Mouse (Mus musculus) monocyte, adult 5-6 weeks (primary cell): ENCODE data around the gene Olfr972. TPM values are rescaled to one million over a fixed set of nuclear protein-coding genes. Genes with fewer than 3 reads are reported as not detected.
A peak's percentile ranks its signal among the peaks of the same experiment; 100 is the strongest.
"Not testable (repeated sequence)": the region's sequence is repeated elsewhere in the genome, so short reads cannot be mapped to it uniquely, and the experiment has no call there.

ENCODE experiments used
- ATAC-seq: fragments of 153-309, 156-312 bp; replicated peaks from 2 replicates; pipeline ENCODE4 v1.8.0; 2017; ENCODE audit warnings: mild to moderate bottlenecking; ENCODE audit not compliant: low TSS enrichment, insufficient number of reproducible peaks, severe bottlenecking, poor library complexity, low FRiP score
- total RNA-seq: library from RNA; stranded (forward); fragments of 200-1000, 200-491, 200-594 nt; gene quantifications from 3 replicates; pipeline ENCODE4 v1.2.3, GENCODE M21; 2017

Olfr972 gene
- not detected in 3 replicates for total RNA-seq

DNA sequence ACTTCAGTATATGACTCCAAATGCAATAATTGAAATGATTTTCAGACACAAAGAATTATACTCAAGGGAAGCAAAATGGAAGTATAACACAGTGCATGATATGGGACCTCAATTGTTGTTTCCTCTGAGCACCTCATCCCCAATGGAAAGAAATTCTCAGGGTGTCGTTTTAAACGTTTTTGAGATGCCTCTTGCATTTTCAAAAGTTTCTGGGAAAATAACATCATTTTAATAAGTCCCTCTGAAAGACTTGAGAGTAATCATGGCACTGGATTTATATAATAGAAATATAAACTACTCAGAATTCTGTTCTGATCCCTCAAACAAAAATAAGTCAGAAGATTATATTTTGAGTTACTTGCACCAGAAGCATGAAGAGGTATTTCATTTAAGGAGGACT lies at the start of gene Olfr972:
Olfr972 (plus strand) TSS at position 301 of the 400 bp plus-strand sequence.
- ATAC-seq = no peak

DNA sequence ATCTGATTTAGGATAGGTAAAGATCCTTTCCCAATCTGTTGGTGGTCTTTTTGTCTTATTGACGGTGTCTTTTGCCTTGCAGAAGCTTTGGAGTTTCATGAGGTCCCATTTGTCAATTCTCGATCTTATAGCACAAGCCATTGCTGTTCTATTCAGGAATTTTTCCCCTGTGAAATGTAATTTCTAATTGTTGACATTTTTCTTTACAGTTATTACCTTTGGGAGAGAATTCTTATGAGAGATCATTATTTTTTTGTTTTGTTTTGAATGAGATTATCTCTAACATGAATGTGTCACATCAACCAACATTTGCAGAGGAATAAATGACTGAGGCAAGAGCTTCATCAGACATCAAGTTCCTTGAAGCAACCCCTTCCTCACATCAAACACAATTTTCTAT lies 29.6 kb upstream of the Olfr972 start, which contains the start of gene Olfr971:
Olfr971 (plus strand) TSS at position 301 of the 400 bp plus-strand sequence.
- ATAC-seq = not testable (repeated sequence)

DNA sequence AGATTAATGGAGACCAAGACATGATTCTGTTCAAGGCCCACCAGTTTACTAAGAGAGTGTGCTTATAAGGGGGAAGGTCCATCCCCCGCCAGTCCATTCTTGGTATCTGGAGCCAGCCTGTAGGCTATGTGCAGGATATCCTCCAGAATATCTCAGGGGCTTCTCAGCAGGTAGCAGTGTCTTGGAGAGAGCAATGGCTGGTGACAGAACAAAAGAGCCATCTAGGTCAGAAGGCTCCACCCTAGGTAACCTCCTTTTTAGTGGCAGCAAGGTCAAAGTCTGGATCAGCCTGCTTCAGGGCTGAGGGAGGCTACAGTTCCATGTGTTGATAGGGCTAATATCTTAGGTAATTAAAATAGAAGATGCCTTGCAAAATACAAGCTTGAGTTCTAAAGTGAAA lies 5.8 kb downstream of the Olfr972 start:
- ATAC-seq = not testable (repeated sequence)

DNA sequence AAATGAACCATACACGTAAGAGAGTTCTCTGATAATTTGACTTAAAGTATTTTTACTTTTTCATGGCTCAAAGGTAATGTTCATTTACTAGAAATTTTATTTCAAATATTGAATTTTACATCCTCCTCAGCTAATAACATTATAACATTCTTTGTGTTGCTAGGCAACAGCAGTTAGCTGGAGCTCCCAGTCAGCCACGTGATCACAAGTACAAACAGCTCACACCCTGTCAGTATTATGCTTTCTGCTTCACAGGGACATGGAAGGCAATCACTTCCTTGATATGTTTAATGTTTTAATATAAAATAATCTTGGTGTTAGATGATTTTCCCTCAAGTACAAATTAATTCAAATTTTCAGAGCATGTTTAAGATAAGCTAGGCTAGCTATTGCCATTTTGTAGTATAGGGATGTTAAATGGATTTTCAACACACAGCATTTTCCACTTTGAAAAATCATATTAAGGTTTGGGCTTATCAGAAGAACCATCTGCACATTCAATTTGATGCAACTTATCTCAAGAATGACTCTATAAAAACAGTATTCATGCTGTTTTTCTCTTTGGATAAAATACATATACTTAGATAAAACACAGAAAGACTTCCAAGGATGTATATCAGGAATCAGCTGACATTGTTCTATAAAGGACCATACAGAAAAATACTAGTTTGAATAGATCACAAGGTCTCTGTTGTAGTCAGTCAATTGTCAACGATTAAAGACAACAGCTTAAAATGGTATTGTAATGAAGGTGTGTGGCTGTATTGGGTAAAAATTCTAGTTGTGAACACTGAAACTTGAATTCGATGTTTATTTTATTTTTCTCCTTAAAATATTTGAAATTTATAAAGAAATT lies 11.5 kb downstream of the Olfr972 start:
- ATAC-seq = not testable (repeated sequence)

DNA sequence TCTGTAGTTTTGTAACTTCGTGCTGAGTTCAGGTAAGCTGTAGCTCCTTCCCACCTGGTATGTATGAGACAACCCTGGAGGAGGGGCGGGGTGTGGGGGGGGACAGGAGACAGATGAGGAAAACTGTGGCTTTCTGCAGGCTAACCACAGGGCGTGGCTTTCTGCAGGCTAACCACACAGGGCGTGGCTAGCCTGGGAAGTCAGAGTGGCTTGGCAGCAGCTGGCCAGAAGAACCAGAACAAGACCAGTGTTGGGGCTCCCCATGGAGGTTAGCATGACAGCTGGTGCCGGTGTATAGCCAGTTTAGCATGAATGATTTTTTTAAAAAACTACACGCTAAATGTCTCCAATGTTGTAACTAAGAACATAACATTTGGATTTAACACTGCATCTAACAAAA lies 38.9 kb downstream of the Olfr972 start:
- no peak for ATAC-seq

DNA sequence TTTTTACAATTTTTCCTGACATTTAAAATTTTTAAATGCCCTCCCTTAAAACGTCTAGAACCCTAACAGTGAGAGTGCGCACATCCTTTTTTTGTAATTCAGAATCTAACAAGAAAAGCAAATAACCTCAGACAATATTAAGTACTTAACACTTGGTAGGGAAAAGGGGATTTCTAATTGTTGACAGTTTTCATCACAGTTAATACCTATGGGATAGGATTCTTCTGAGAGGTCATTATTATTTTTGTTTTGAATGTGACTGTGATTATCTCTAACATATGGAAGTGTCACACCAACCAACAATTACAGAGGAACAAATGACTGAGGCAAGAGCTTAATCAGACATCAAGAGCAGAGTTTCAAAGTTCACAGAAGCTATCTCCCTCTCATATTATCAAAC lies 40.8 kb downstream of the Olfr972 start, which contains the start of gene Olfr229:
Olfr229 (plus strand) TSS at position 301 of the 400 bp plus-strand sequence.
- ATAC-seq = no peak

DNA sequence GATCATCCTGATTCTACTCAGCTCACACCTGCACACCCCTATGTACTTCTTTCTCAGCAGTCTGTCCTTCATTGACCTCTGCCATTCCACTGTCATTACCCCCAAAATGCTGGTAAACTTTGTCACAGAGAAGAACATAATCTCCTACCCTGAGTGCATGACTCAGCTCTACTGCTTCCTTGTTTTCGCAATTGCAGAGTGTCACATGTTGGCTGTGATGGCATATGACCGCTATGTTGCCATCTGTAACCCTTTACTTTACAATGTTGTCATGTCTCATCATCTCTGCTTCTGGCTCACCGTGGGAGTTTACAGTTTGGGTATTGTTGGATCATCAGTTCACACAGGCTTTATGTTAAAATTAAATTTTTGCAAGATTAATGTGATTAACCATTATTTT lies 43.7 kb downstream of the Olfr972 start:
- ATAC-seq = 0 out of 2 replicates have a peak, but pooled peaks have one; percentile 43

Other genes with a start within 250 kb of the Olfr972 start
- gene Olfr960, start 245.0 kb upstream of the Olfr972 start, total RNA-seq = not detected in 3 replicates
- not detected in 3 replicates for gene Olfr961, start 221.3 kb upstream of the Olfr972 start, total RNA-seq
- not detected in 3 replicates for gene Olfr963, start 199.2 kb upstream of the Olfr972 start, total RNA-seq
- gene Olfr149, start 159.3 kb upstream of the Olfr972 start, total RNA-seq = not detected in 3 replicates
- gene Olfr965, start 155.1 kb upstream of the Olfr972 start, total RNA-seq = not detected in 3 replicates
- not detected in 3 replicates for gene Olfr150, start 135.4 kb upstream of the Olfr972 start, total RNA-seq
- gene Olfr967, start 120.2 kb upstream of the Olfr972 start, total RNA-seq = 1.1 TPM in 1 of 3 replicates, not detected in the others
- gene Olfr968, start 83.2 kb upstream of the Olfr972 start, total RNA-seq = not detected in 3 replicates
- not detected in 3 replicates for gene Olfr969, start 75.5 kb upstream of the Olfr972 start, total RNA-seq
- gene Olfr970, start 57.6 kb upstream of the Olfr972 start, total RNA-seq = not detected in 3 replicates
- not detected in 3 replicates for gene Olfr971, start 29.5 kb upstream of the Olfr972 start, total RNA-seq
- not detected in 3 replicates for gene Olfr229, start 40.9 kb downstream of the Olfr972 start, total RNA-seq
- not detected in 3 replicates for gene Olfr974, start 71.1 kb downstream of the Olfr972 start, total RNA-seq
- not detected in 3 replicates for gene Olfr975, start 85.6 kb downstream of the Olfr972 start, total RNA-seq
- gene Olfr976, start 94.7 kb downstream of the Olfr972 start, total RNA-seq = not detected in 3 replicates
- not detected in 3 replicates for gene Olfr978, start 125.7 kb downstream of the Olfr972 start, total RNA-seq
- not detected in 3 replicates for gene Olfr979, start 137.0 kb downstream of the Olfr972 start, total RNA-seq
- gene Olfr980, start 143.2 kb downstream of the Olfr972 start, total RNA-seq = not detected in 3 replicates
- gene Olfr981, start 155.0 kb downstream of the Olfr972 start, total RNA-seq = not detected in 3 replicates
- gene Olfr982, start 207.4 kb downstream of the Olfr972 start, total RNA-seq = not detected in 3 replicates
- not detected in 3 replicates for gene Olfr983, start 227.2 kb downstream of the Olfr972 start, total RNA-seq
- gene Olfr984, start 247.8 kb downstream of the Olfr972 start, total RNA-seq = not detected in 3 replicates